Mouse (Mus musculus): ENCODE data around the gene Frmpd1.

The Frmpd1 gene

GRCm38 (mm10) chr4:45238260-45238659 lies 53.6 kb downstream of the Frmpd1 start:
- in situ Hi-C loops (cut with MboI, MseI), result no loop called here

- in situ Hi-C loops (cut with MboI, MseI), result no loop called here
Observed at GRCm38 (mm10) chr4:45241330-45241729, 56.7 kb downstream of the Frmpd1 start.

GRCm38 (mm10) chr4:45242163-45242562 lies 57.5 kb downstream of the Frmpd1 start:
- in situ Hi-C loops (cut with MboI, MseI), result no loop called here

- in situ Hi-C loops (cut with MboI, MseI), result no loop called here
Observed at GRCm38 (mm10) chr4:45243211-45243902, 58.7 kb downstream of the Frmpd1 start.

- in situ Hi-C loops (cut with MboI, MseI), result no loop called here
Observed at GRCm38 (mm10) chr4:45251265-45251664, 66.6 kb downstream of the Frmpd1 start.

GRCm38 (mm10) chr4:45252861-45253262 lies 68.2 kb downstream of the Frmpd1 start:
- in situ Hi-C loops (cut with MboI, MseI), result no loop called here

- in situ Hi-C loops (cut with MboI, MseI), result no loop called here
Observed at GRCm38 (mm10) chr4:45253839-45254601, 69.3 kb downstream of the Frmpd1 start.

GRCm38 (mm10) chr4:45259232-45259832 lies 74.7 kb downstream of the Frmpd1 start:
- in situ Hi-C loops (cut with MboI, MseI), result no loop called here

GRCm38 (mm10) chr4:45261551-45261950 lies 76.9 kb downstream of the Frmpd1 start:
- in situ Hi-C loops (cut with MboI, MseI), result no loop called here

- in situ Hi-C loops (cut with MboI, MseI), result no loop called here
Observed at GRCm38 (mm10) chr4:45267883-45268282, 83.2 kb downstream of the Frmpd1 start.

GRCm38 (mm10) chr4:45271041-45271452 lies 86.4 kb downstream of the Frmpd1 start:
- in situ Hi-C loops (cut with MboI, MseI), result no loop called here

- in situ Hi-C loops (cut with MboI, MseI), result loop anchor here (5.0 kb wide), 1 partner anchor 173 kb away; no protein-coding TSS in a partner anchor
Observed at GRCm38 (mm10) chr4:45275770-45276169, 91.1 kb downstream of the Frmpd1 start.

- in situ Hi-C loops (cut with MboI, MseI), result loop anchor here (5.0 kb wide), 1 partner anchor 177 kb away; no protein-coding TSS in a partner anchor
Observed at GRCm38 (mm10) chr4:45279292-45279691, 94.6 kb downstream of the Frmpd1 start.

- in situ Hi-C loops (cut with MboI, MseI), result loop anchor here (5.0 kb wide), 1 partner anchor 178 kb away; no protein-coding TSS in a partner anchor
Observed at GRCm38 (mm10) chr4:45279981-45280548, 95.4 kb downstream of the Frmpd1 start.

- in situ Hi-C loops (cut with MboI, MseI), result no loop called here
Observed at GRCm38 (mm10) chr4:45286318-45286717, 101.6 kb downstream of the Frmpd1 start.

- in situ Hi-C loops (cut with MboI, MseI), result no loop called here
Observed at GRCm38 (mm10) chr4:45287906-45288305, 103.2 kb downstream of the Frmpd1 start.

- in situ Hi-C loops (cut with MboI, MseI), result no loop called here
Observed at GRCm38 (mm10) chr4:45296662-45297564, 112.2 kb downstream of the Frmpd1 start, which contains the start of gene Trmt10b. TSS of gene Trmt10b (plus strand) at chr4:45297127.

- in situ Hi-C loops (cut with MboI, MseI), result no loop called here
Observed at GRCm38 (mm10) chr4:45305536-45305935, 120.9 kb downstream of the Frmpd1 start.

GRCm38 (mm10) chr4:45308046-45308445 lies 123.4 kb downstream of the Frmpd1 start:
- in situ Hi-C loops (cut with MboI, MseI), result no loop called here

GRCm38 (mm10) chr4:45308606-45309005 lies 123.9 kb downstream of the Frmpd1 start:
- in situ Hi-C loops (cut with MboI, MseI), result no loop called here

- in situ Hi-C loops (cut with MboI, MseI), result no loop called here
Observed at GRCm38 (mm10) chr4:45311056-45311455, 126.4 kb downstream of the Frmpd1 start.

Data from regulatory T cell (primary cell).